Mouse (Mus musculus): ENCODE results near the gene Prc1. TPM values are rescaled to one million over a fixed set of nuclear protein-coding genes. Genes with fewer than 3 reads are reported as not detected.
A peak's percentile ranks its signal among the peaks of the same experiment; 100 is the strongest.

Prc1 gene
- 121 and 123 TPM in 2 replicates for polyA plus RNA-seq (2016; fragmentation: Nextera tagmentation; extraction: Ambion mirVana)

- peak within 1 kb of the TSS; percentile 92 for H3K4me2 ChIP-seq (replicated peaks)
- H3K36me3 ChIP-seq, result peaks cover 24% of the 10 kb centered on the region
- peak; percentile 99 for ATAC-seq (ENCODE audit: low FRiP score, low read depth)
- under 1% methylated on average over 52 of the region's 52 CpGs for WGBS
- no peaks in the 10 kb centered on the region for H3K27me3 ChIP-seq (replicated peaks)
- peaks cover 14% of the 10 kb centered on the region for H3K4me1 ChIP-seq
- H3K9me3 ChIP-seq, result no peaks in the 10 kb centered on the region
- peak within 1 kb of the TSS; percentile 46; the same call in 1 of the 2 replicates for H3K27ac ChIP-seq
- peak within 1 kb of the TSS; percentile 79 for H3K4me3 ChIP-seq
- peak within 1 kb of the TSS; percentile 74 for H3K9ac ChIP-seq
Measured at GRCm38 (mm10) chr7:80294062-80294763, at the start of gene Prc1. Prc1 (plus strand) TSS chr7:80294450.

- no peak for ATAC-seq (ENCODE audit: low FRiP score, low read depth)
- no peaks in the 10 kb centered on the region for H3K4me1 ChIP-seq
- no peak overlapping the region for H3K4me3 ChIP-seq
- no peaks in the 10 kb centered on the region for H3K27me3 ChIP-seq (replicated peaks)
- H3K4me2 ChIP-seq (replicated peaks), result no peak overlapping the region
- H3K36me3 ChIP-seq, result peaks cover 13% of the 10 kb centered on the region
- WGBS, result 95% methylated on average over 4 of the region's 4 CpGs
- no peak overlapping the region for H3K27ac ChIP-seq
- H3K9me3 ChIP-seq, result no peaks in the 10 kb centered on the region
- H3K9ac ChIP-seq, result no peak overlapping the region
Measured at GRCm38 (mm10) chr7:80244851-80245250, 49.4 kb upstream of the Prc1 start.

GRCm38 (mm10) chr7:80246148-80246721, 48.0 kb upstream of the Prc1 start, which contains the start of gene Ttll13:
Ttll13 (plus strand) TSS chr7:80246376.
- Histone ChIP-seq H3K9me3 (no peaks in the 10 kb centered on the region), H3K4me2 (replicated peaks) (peak within 1 kb of the TSS; percentile 62), H3K4me3 (peak within 1 kb of the TSS; percentile 48), H3K27me3 (replicated peaks) (no peaks in the 10 kb centered on the region), H3K27ac (peak within 1 kb of the TSS; percentile 79), H3K36me3 (no peaks in the 10 kb centered on the region), H3K9ac (peak within 1 kb of the TSS; percentile 60), H3K4me1 (no peaks in the 10 kb centered on the region)
- WGBS, result under 1% methylated on average over 48 of the region's 48 CpGs
- peak; percentile 98 for ATAC-seq (ENCODE audit: low FRiP score, low read depth)

GRCm38 (mm10) chr7:80246859-80247258, 47.4 kb upstream of the Prc1 start:
- peak overlapping the region; percentile 48; the same call in 1 of the 2 replicates for H3K4me3 ChIP-seq
- peaks cover 5% of the 10 kb centered on the region; the same call in 1 of the 2 replicates for H3K27me3 ChIP-seq (replicated peaks)
- no peaks in the 10 kb centered on the region for H3K36me3 ChIP-seq
- H3K9me3 ChIP-seq, result no peaks in the 10 kb centered on the region
- peak overlapping the region; percentile 62 for H3K4me2 ChIP-seq (replicated peaks)
- H3K27ac ChIP-seq, result no peak overlapping the region
- no peak for ATAC-seq (ENCODE audit: low FRiP score, low read depth)
- H3K9ac ChIP-seq, result no peak overlapping the region
- no peaks in the 10 kb centered on the region for H3K4me1 ChIP-seq
- WGBS, result 68% methylated on average over 7 of the region's 7 CpGs

- Histone ChIP-seq H3K4me1 (no peaks in the 10 kb centered on the region), H3K4me3 (no peak overlapping the region), H3K27ac (no peak overlapping the region), H3K9me3 (no peaks in the 10 kb centered on the region), H3K9ac (no peak overlapping the region), H3K36me3 (no peaks in the 10 kb centered on the region), H3K27me3 (replicated peaks) (peaks cover 5% of the 10 kb centered on the region; the same call in 1 of the 2 replicates), H3K4me2 (replicated peaks) (no peak overlapping the region)
- WGBS, result 81% methylated on average over 7 of the region's 7 CpGs
- ATAC-seq (ENCODE audit: low FRiP score, low read depth), result no peak
Measured at GRCm38 (mm10) chr7:80252437-80252836, 41.8 kb upstream of the Prc1 start.

- Histone ChIP-seq H3K9ac (no peak overlapping the region), H3K4me2 (replicated peaks) (no peak overlapping the region), H3K36me3 (no peaks in the 10 kb centered on the region), H3K4me1 (no peaks in the 10 kb centered on the region), H3K4me3 (no peak overlapping the region), H3K27me3 (replicated peaks) (peaks cover 6% of the 10 kb centered on the region; the same call in 1 of the 2 replicates), H3K27ac (no peak overlapping the region), H3K9me3 (no peaks in the 10 kb centered on the region)
- ATAC-seq (ENCODE audit: low FRiP score, low read depth), result no peak
- 87% methylated on average over 11 of the region's 11 CpGs for WGBS
Measured at GRCm38 (mm10) chr7:80252886-80253285, 41.4 kb upstream of the Prc1 start.

- no peak overlapping the region for H3K4me3 ChIP-seq
- H3K4me2 ChIP-seq (replicated peaks), result no peak overlapping the region
- H3K9me3 ChIP-seq, result no peaks in the 10 kb centered on the region
- H3K27ac ChIP-seq, result no peak overlapping the region
- no peak for ATAC-seq (ENCODE audit: low FRiP score, low read depth)
- H3K27me3 ChIP-seq (replicated peaks), result peaks cover 26% of the 10 kb centered on the region
- H3K36me3 ChIP-seq, result no peaks in the 10 kb centered on the region
- H3K4me1 ChIP-seq, result peaks cover 5% of the 10 kb centered on the region; the same call in 1 of the 2 replicates
- WGBS, result 70% methylated on average over 2 of the region's 2 CpGs
- H3K9ac ChIP-seq, result no peak overlapping the region
Measured at GRCm38 (mm10) chr7:80255981-80256380, 38.3 kb upstream of the Prc1 start.

- no peak for ATAC-seq (ENCODE audit: low FRiP score, low read depth)
- WGBS, result 75% methylated on average over 2 of the region's 2 CpGs
- no peaks in the 10 kb centered on the region for H3K9me3 ChIP-seq
- H3K36me3 ChIP-seq, result no peaks in the 10 kb centered on the region
- no peak overlapping the region for H3K9ac ChIP-seq
- H3K4me2 ChIP-seq (replicated peaks), result no peak overlapping the region
- H3K27ac ChIP-seq, result no peak overlapping the region
- peaks cover 13% of the 10 kb centered on the region for H3K4me1 ChIP-seq
- H3K27me3 ChIP-seq (replicated peaks), result peaks cover 21% of the 10 kb centered on the region; the same call in 1 of the 2 replicates
- no peak overlapping the region for H3K4me3 ChIP-seq
Measured at GRCm38 (mm10) chr7:80257706-80258105, 36.5 kb upstream of the Prc1 start.

- peaks cover 21% of the 10 kb centered on the region; the same call in 1 of the 2 replicates for H3K27me3 ChIP-seq (replicated peaks)
- H3K9me3 ChIP-seq, result no peaks in the 10 kb centered on the region
- peaks cover 17% of the 10 kb centered on the region for H3K4me1 ChIP-seq
- 28% methylated on average over 40 of the region's 40 CpGs for WGBS
- peak within 1 kb of the TSS; percentile 70 for H3K4me3 ChIP-seq
- H3K27ac ChIP-seq, result no peak within 1 kb of the TSS
- peaks cover 19% of the 10 kb centered on the region for H3K36me3 ChIP-seq
- H3K9ac ChIP-seq, result peak within 1 kb of the TSS; percentile 80
- peak within 1 kb of the TSS; percentile 89 for H3K4me2 ChIP-seq (replicated peaks)
- ATAC-seq (ENCODE audit: low FRiP score, low read depth), result peak; percentile 87
Measured at GRCm38 (mm10) chr7:80260625-80261371, 33.5 kb upstream of the Prc1 start, which contains the start of gene Ngrn. Ngrn (plus strand) TSS chr7:80261215.

GRCm38 (mm10) chr7:80261372-80261990, 32.8 kb upstream of the Prc1 start:
- Histone ChIP-seq H3K4me3 (peak overlapping the region; percentile 70), H3K27ac (no peak overlapping the region), H3K27me3 (replicated peaks) (peaks cover 21% of the 10 kb centered on the region; the same call in 1 of the 2 replicates), H3K36me3 (peaks cover 23% of the 10 kb centered on the region), H3K4me2 (replicated peaks) (peak overlapping the region; percentile 89), H3K9me3 (no peaks in the 10 kb centered on the region), H3K4me1 (peaks cover 17% of the 10 kb centered on the region), H3K9ac (peak overlapping the region; percentile 80)
- WGBS, result 1% methylated on average over 32 of the region's 32 CpGs
- peak; percentile 58 for ATAC-seq (ENCODE audit: low FRiP score, low read depth)

- Histone ChIP-seq H3K27me3 (replicated peaks) (0 out of 2 replicates have a peak, but pooled peaks cover 5% of the 10 kb centered on the region), H3K4me3 (no peak overlapping the region), H3K4me2 (replicated peaks) (no peak overlapping the region), H3K4me1 (peaks cover 19% of the 10 kb centered on the region), H3K9me3 (no peaks in the 10 kb centered on the region), H3K36me3 (peaks cover 29% of the 10 kb centered on the region), H3K27ac (no peak overlapping the region), H3K9ac (no peak overlapping the region)
- 95% methylated on average over 12 of the region's 12 CpGs for WGBS
- ATAC-seq (ENCODE audit: low FRiP score, low read depth), result no peak
Measured at GRCm38 (mm10) chr7:80264606-80265005, 29.6 kb upstream of the Prc1 start.

All from neural tube, embryonic 12.5 days (tissue).